Mouse (Mus musculus): ENCODE results near the gene Cpsf6.

DNA sequence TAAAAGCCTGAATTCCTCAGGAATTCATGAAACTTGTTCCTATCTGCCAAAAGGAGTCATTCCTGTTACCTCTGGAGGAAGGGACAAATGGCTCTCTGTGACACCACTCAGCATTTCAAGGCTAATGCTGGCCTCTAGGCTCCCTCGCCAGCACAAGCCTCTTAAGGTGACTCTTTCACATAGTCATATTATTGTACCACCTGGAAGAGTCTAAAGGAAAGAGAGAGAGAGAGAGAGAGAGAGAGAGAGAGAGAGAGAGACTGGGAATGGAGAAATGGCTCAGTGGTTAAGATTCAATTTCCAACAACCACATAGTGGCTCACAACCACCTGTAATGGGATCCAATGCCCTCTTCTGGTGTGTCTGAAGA, 9.5 kb upstream of the Cpsf6 start:
- TF ChIP-seq CTCF (IDR thresholded peaks at IDR 0.05; ENCODE audit: control insufficient read depth, insufficient read depth, low read length) (no peak), POLR2A (IDR thresholded peaks at IDR 0.05; ENCODE audit: borderline replicate concordance, control insufficient read depth, low read depth, low read length) (no peak)
